Mouse (Mus musculus): ENCODE measurements around the gene Dus4l. TPM values are rescaled to one million over a fixed set of nuclear protein-coding genes. Genes with fewer than 3 reads are reported as not detected.

Gene Dus4l
- polyA plus RNA-seq, 1 experiment from 2014 or later = 12.6 TPM

DNA sequence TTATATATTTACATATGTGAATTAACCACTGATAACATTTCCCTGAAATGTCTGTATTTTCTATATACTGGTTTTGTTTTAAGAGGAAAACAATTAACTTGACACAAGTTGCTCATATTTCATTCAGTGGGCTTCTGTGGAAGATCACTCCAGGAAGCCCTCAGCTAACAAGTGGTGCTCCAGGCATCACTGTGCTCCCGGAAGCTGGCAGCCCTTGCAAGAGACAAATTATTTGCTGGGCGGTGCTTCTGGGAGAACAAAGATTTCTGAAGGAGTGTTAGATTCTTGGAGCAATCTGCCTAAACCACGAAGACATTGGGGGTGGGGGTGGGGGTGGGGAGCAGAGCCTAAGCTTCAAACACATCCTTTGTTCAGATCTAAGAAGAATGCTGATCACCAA is 62.6 kb downstream of the Dus4l start:
- H3K9ac ChIP-seq = no peak overlapping the region
- ATAC-seq (ENCODE audit: insufficient number of reproducible peaks, low FRiP score, low TSS enrichment, low read depth) = no peak
- 19% methylated on average over 3 of the region's 3 CpGs for WGBS
- no peak overlapping the region for H3K4me2 ChIP-seq (replicated peaks)
- H3K4me1 ChIP-seq = no peaks in the 10 kb centered on the region
- H3K27me3 ChIP-seq = no peaks in the 10 kb centered on the region
- H3K36me3 ChIP-seq = 0 out of 2 replicates have a peak, but pooled peaks cover 3% of the 10 kb centered on the region
- no peak overlapping the region for H3K27ac ChIP-seq (replicated peaks)
- H3K9me3 ChIP-seq (replicated peaks) = no peaks in the 10 kb centered on the region
- H3K4me3 ChIP-seq (replicated peaks) = no peak overlapping the region

Other genes starting within 250 kb of the Dus4l start
- gene Cbll1, start 155.2 kb downstream of the Dus4l start, polyA plus RNA-seq (2015; fragmentation: Nextera tagmentation; extraction: Ambion mirVana) = 10.5 and 14.9 TPM in 2 replicates
- gene Slc26a4, start 94.9 kb downstream of the Dus4l start, polyA plus RNA-seq (2015; fragmentation: Nextera tagmentation; extraction: Ambion mirVana) = 0.13 and 0.17 TPM in 2 replicates
- 27.6 and 30.2 TPM in 2 replicates for gene Bcap29, start 20.2 kb downstream of the Dus4l start, polyA plus RNA-seq (2015; fragmentation: Nextera tagmentation; extraction: Ambion mirVana)
- gene Cog5, start within 50 bp of the Dus4l start, polyA plus RNA-seq (2015; fragmentation: Nextera tagmentation; extraction: Ambion mirVana) = 27.6 and 28.8 TPM in 2 replicates
- gene Gpr22, start 59.1 kb upstream of the Dus4l start, polyA plus RNA-seq (2015; fragmentation: Nextera tagmentation; extraction: Ambion mirVana) = 0.97 and 1.1 TPM in 2 replicates